Comparison of ENCODE assay signal across 10 mouse cellular contexts in genomic region chr14:20970927-20971326, GRCm38 (mm10). TPM values are rescaled to one million over a fixed set of nuclear protein-coding genes. Genes with fewer than 3 reads are reported as not detected.
DNase-seq lines count a peak whose midpoint lies in the region; ATAC-seq and TF ChIP-seq lines count a peak whose summit lies in the region.
"Had no signal": no experiment of that assay in that cellular context is flagged by ENCODE, and none has a peak within 500 bp of the region (broad histone marks: within the 10 kb centered on the region; RNA-seq: fewer than 3 reads in every experiment).

No protein-coding gene starts in this region.

- peak; percentile 62 for DNase-seq in hindbrain, postnatal 0 days (ENCODE audit: low spot score)
- DNase-seq in hindbrain, embryonic 14.5 days (ENCODE audit: low spot score), result no peak
- peak; percentile 77 for DNase-seq in cerebellum, adult 9-10 months
- no peak for DNase-seq in adrenal gland, postnatal 25 days
- no peak for DNase-seq in kidney, postnatal 25 days
- DNase-seq in urinary bladder, adult 18-20 months (ENCODE audit: low spot score in 2 of 2), result no peak

- no peak overlapping the region for H3K9ac ChIP-seq in hindbrain, postnatal 0 days (replicated peaks; ENCODE audit: low read length)
- no peak overlapping the region for H3K9ac ChIP-seq in hindbrain, embryonic 14.5 days
- no peak overlapping the region for H3K9ac ChIP-seq in heart, embryonic 16.5 days (ENCODE audit: low read length)
- no peak overlapping the region for H3K9ac ChIP-seq in neural tube, embryonic 15.5 days (replicated peaks)
- H3K9ac ChIP-seq: embryonic facial prominence, embryonic 12.5 days had no signal

- no peak overlapping the region for H3K4me2 ChIP-seq in hindbrain, postnatal 0 days (ENCODE audit: low read depth, low read length)
- H3K4me2 ChIP-seq in hindbrain, embryonic 14.5 days (replicated peaks), result no peak overlapping the region
- no peak overlapping the region for H3K4me2 ChIP-seq in heart, embryonic 16.5 days (ENCODE audit: low read depth, low read length)
- H3K4me2 ChIP-seq in neural tube, embryonic 15.5 days, result no peak overlapping the region
- H3K4me2 ChIP-seq: embryonic facial prominence, embryonic 12.5 days had no signal

- 34% methylated on average over 9 of the region's 9 CpGs for WGBS in hindbrain, postnatal 0 days
- WGBS in hindbrain, embryonic 14.5 days, result 65% methylated on average over 9 of the region's 9 CpGs
- WGBS in heart, embryonic 16.5 days, result 56% methylated on average over 9 of the region's 9 CpGs
- 51% methylated on average over 9 of the region's 9 CpGs for WGBS in neural tube, embryonic 15.5 days

- TF ChIP-seq CTCF in hindbrain, postnatal 0 days (IDR thresholded peaks at IDR 0.05; ENCODE audit: low read depth), result no peak

- H3K36me3 ChIP-seq in hindbrain, postnatal 0 days (ENCODE audit: insufficient read depth, low read length), result no peaks in the 10 kb centered on the region
- no peaks in the 10 kb centered on the region for H3K36me3 ChIP-seq in hindbrain, embryonic 14.5 days (replicated peaks; ENCODE audit: control insufficient read depth, insufficient read depth)
- H3K36me3 ChIP-seq in heart, embryonic 16.5 days (ENCODE audit: control insufficient read depth, insufficient read depth), result 0 out of 2 replicates have a peak, but pooled peaks cover 2% of the 10 kb centered on the region
- H3K36me3 ChIP-seq in neural tube, embryonic 15.5 days, result no peaks in the 10 kb centered on the region
- H3K36me3 ChIP-seq: embryonic facial prominence, embryonic 12.5 days had no signal

- H3K27me3 ChIP-seq in hindbrain, postnatal 0 days (ENCODE audit: insufficient read depth, low read length), result no peaks in the 10 kb centered on the region
- no peaks in the 10 kb centered on the region for H3K27me3 ChIP-seq in hindbrain, embryonic 14.5 days (ENCODE audit: control insufficient read depth, insufficient read depth, low read length)
- no peaks in the 10 kb centered on the region for H3K27me3 ChIP-seq in heart, embryonic 16.5 days (ENCODE audit: control insufficient read depth, insufficient read depth, low read length)
- H3K27me3 ChIP-seq in neural tube, embryonic 15.5 days (replicated peaks), result no peaks in the 10 kb centered on the region
- H3K27me3 ChIP-seq: CH12.LX; embryonic facial prominence, embryonic 12.5 days had no signal

- no peaks in the 10 kb centered on the region for H3K9me3 ChIP-seq in hindbrain, postnatal 0 days (ENCODE audit: low read length)
- H3K9me3 ChIP-seq in hindbrain, embryonic 14.5 days (ENCODE audit: control insufficient read depth, low read length), result no peaks in the 10 kb centered on the region
- no peaks in the 10 kb centered on the region for H3K9me3 ChIP-seq in heart, embryonic 16.5 days (replicated peaks; ENCODE audit: control insufficient read depth, low read length)
- no peaks in the 10 kb centered on the region for H3K9me3 ChIP-seq in neural tube, embryonic 15.5 days (replicated peaks)
- H3K9me3 ChIP-seq: embryonic facial prominence, embryonic 12.5 days had no signal

- peak; percentile 27; the same call in 1 of the 2 replicates for ATAC-seq in hindbrain, postnatal 0 days
- ATAC-seq in hindbrain, embryonic 14.5 days (ENCODE audit: low FRiP score), result no peak; the same call in 1 of the 2 replicates
- ATAC-seq in heart, embryonic 16.5 days (replicated peaks; ENCODE audit: extremely low read depth, insufficient read depth, low FRiP score), result peak; percentile 85
- ATAC-seq in neural tube, embryonic 15.5 days (ENCODE audit: low FRiP score), result 0 out of 2 replicates have a peak, but pooled peaks have one; percentile 31

- H3K4me1 ChIP-seq in hindbrain, postnatal 0 days (ENCODE audit: insufficient read depth, low read length), result no peaks in the 10 kb centered on the region
- H3K4me1 ChIP-seq in hindbrain, embryonic 14.5 days (replicated peaks; ENCODE audit: control insufficient read depth, insufficient read depth, low read length), result peaks cover 14% of the 10 kb centered on the region
- H3K4me1 ChIP-seq in heart, embryonic 16.5 days (ENCODE audit: control insufficient read depth, insufficient read depth, low read length), result peaks cover 10% of the 10 kb centered on the region
- peaks cover 11% of the 10 kb centered on the region for H3K4me1 ChIP-seq in neural tube, embryonic 15.5 days
- H3K4me1 ChIP-seq: embryonic facial prominence, embryonic 12.5 days had no signal

- H3K4me3 ChIP-seq in hindbrain, postnatal 0 days (ENCODE audit: low read length), result no peak overlapping the region
- H3K4me3 ChIP-seq in hindbrain, embryonic 14.5 days (replicated peaks; ENCODE audit: low read length), result no peak overlapping the region
- H3K4me3 ChIP-seq in heart, embryonic 16.5 days (ENCODE audit: low read length), result no peak overlapping the region
- no peak overlapping the region for H3K4me3 ChIP-seq in neural tube, embryonic 15.5 days (replicated peaks)
- H3K4me3 ChIP-seq: embryonic facial prominence, embryonic 12.5 days had no signal

- H3K27ac ChIP-seq in hindbrain, postnatal 0 days, result no peak overlapping the region
- H3K27ac ChIP-seq in hindbrain, embryonic 14.5 days, result no peak overlapping the region
- H3K27ac ChIP-seq in heart, embryonic 16.5 days (ENCODE audit: low read length), result peak overlapping the region; percentile 74
- H3K27ac ChIP-seq in neural tube, embryonic 15.5 days (replicated peaks), result 0 out of 2 replicates have a peak overlapping the region, but pooled peaks have one; percentile 23
- H3K27ac ChIP-seq: embryonic facial prominence, embryonic 12.5 days had no signal

RNA-seq across cellular contexts. Expression of gene Vcl, which starts 41.7 kb away (rescaled TPM):
- total RNA-seq in hindbrain, postnatal 0 days (2014; rRNA removed), result 24.3 and 26.5 TPM in 2 replicates
- 9.8 and 10.4 TPM in 2 replicates for polyA plus RNA-seq in hindbrain, postnatal 0 days (2015; fragmentation: Nextera tagmentation; extraction: Ambion mirVana)
- 19.3 and 19.7 TPM in 2 replicates for polyA plus RNA-seq in hindbrain, embryonic 14.5 days (2014; fragmentation: Nextera tagmentation; extraction: Ambion mirVana)
- polyA plus RNA-seq in heart, embryonic 16.5 days (2015; fragmentation: Nextera tagmentation; extraction: Ambion mirVana), result 89.3 and 97.0 TPM in 2 replicates
- 17.5 and 23.3 TPM in 2 replicates for polyA plus RNA-seq in neural tube, embryonic 15.5 days (2015; fragmentation: Nextera tagmentation; extraction: Ambion mirVana)
- total RNA-seq in adrenal gland, postnatal 25 days (2021), result 91.6 and 100 TPM in 2 replicates

Comparison
In these comparisons a context has a peak if more than half of its experiments do, and no peak if none do; other contexts are left out.
1. DNase-seq: peak in hindbrain, postnatal 0 days (single experiment) and cerebellum, adult 9-10 months (single experiment); none in hindbrain, embryonic 14.5 days (single experiment), adrenal gland, postnatal 25 days (single experiment), kidney, postnatal 25 days (0 of 2) and urinary bladder, adult 18-20 months (0 of 2).
2. H3K27ac ChIP-seq: peak in heart, embryonic 16.5 days (single experiment) and neural tube, embryonic 15.5 days (single experiment); none in hindbrain, postnatal 0 days (single experiment) and hindbrain, embryonic 14.5 days (single experiment).